Mouse (Mus musculus): ENCODE data around the gene Gm8246.
"Not testable (repeated sequence)": the region's sequence is repeated elsewhere in the genome, so short reads cannot be mapped to it uniquely, and the experiment has no call there.

The Gm8246 gene

DNA sequence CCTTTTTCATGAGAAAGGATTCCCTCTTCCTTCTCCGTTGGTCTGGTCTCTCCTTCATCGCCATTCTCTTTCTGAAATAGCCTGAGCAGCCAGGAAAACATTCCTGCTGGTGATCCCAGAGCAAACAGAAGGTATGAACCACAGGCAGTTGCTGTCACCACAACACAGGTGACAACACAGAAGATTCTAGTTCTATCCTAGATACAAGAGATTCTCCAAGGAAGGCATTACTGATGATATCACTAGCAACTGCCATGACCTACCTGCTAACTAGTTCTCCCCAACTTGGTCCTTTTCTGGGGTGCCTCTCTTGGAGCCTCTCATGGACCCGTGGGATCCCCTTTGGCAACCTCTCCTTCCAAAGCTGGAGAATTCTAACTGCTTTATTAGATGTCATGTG lies at the start of gene Gm8246:
Gene Gm8246, minus strand, starts transcription at position 101 of the 400 bp plus-strand sequence.
- not testable (repeated sequence) for ATAC-seq (ENCODE audit: insufficient number of reproducible peaks, low FRiP score, low TSS enrichment)

DNA sequence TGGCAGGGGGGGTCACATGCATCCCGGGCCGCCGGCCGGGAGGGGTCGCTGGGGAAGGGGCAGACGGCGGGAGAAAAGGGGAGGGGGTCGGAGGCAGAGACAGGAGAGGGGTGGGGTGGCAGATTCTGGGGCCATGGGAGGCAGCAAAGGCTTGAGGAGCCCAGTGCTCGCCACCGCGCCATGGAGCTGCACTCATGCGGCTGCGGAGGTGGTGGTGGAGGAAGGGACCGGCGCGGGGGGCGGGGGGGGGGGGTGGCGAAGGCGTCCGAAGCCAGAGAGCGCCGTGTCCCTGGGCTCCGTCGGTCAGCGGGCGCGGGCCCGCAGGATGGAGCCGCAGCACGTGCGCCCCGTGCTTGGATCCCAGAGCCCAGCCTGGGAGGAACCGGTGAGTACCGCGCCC lies 23.7 kb upstream of the Gm8246 start, which contains the start of gene Gm3488:
Gene Gm3488, plus strand, starts transcription at position 301 of the 400 bp plus-strand sequence.
- ATAC-seq (ENCODE audit: insufficient number of reproducible peaks, low FRiP score, low TSS enrichment), result not testable (repeated sequence)

DNA sequence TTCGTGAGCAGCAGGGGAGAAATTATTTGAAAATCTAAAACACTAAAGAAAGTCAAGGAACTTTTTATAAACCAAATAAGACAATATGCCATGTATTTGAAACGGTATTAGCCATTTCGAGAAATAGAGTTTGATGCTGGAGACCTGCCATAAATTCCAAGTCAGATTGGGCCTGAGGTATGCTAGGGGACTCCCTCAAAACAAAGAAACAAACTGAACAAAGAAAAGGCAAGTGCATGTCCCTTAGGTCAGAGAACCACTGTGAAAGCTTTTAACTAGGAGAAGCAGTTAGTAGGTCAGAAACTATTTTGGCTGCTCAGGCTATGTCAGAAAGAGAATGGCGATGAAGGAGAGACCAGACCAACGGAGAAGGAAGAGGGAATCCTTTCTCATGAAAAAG lies 6.3 kb upstream of the Gm8246 start, which contains the start of gene Gm3187:
Gene Gm3187, plus strand, starts transcription at position 301 of the 400 bp plus-strand sequence.
- not testable (repeated sequence) for ATAC-seq (ENCODE audit: insufficient number of reproducible peaks, low FRiP score, low TSS enrichment)

DNA sequence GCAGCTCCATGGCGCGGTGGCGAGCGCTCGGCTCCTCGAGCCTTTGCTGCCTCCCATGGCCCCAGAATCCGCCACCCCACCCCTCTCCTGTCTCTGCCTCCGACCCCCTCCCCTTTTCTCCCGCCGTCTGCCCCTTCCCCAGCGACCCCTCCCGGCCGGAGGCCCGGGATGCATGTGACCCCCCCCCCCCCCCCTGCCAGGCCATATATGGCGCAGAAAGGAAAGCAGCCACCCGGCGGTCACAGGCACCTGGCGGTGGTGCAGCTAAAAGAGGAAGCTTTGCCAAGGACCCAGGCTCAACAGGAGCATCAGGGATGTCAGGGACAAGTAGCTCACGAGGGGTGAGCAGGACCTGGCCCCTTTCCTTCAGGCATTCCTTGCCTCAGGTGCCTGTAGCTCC lies 17.2 kb downstream of the Gm8246 start:
- not testable (repeated sequence) for ATAC-seq (ENCODE audit: insufficient number of reproducible peaks, low FRiP score, low TSS enrichment)

DNA sequence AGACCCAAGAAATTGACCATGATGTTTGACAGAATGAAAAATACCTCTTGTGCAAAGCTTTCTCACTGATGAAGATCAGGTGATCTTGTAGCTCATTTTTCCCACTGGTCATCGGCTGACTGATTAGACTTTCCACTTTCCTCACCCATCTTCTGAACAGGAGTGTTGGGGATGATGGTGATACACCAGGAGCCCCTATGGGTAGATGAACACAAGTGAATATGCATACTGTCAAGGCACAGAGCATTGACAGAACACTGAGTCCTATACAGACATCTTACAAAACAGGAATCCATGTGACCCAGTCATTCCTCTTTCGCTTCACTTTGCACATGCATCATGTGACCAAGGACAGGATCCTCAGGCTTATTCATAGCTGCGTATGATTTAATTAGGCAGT lies 22.3 kb downstream of the Gm8246 start, which contains the start of gene Gm3194:
Gene Gm3194, minus strand, starts transcription at position 101 of the 400 bp plus-strand sequence.
- ATAC-seq (ENCODE audit: insufficient number of reproducible peaks, low FRiP score, low TSS enrichment), result not testable (repeated sequence)
